Mouse (Mus musculus): ENCODE results near the gene Rbm47. TPM values are rescaled to one million over a fixed set of nuclear protein-coding genes. Genes with fewer than 3 reads are reported as not detected.

Rbm47 gene
- total and polyA plus RNA-seq, 2 experiments, result 47.4 to 63.5 TPM

DNA sequence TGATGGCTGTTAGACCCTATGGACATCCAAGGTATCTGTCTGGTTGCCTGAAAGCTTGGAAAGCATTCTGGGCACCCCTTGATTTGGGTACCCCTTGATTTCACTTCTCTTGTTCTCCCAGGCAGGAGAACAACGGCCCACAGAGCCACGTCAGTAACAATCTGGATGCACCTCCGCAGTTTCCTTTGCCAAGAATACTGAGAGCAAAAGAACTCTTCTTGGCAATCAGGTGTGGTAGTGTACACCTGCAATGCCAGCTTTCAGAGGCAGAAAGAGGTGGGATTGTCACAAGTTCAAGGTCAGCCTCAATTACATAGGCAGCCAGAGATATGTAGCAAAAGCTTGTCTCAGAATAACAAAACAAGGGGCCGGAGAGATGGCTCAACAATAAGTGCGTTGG lies 98.7 kb downstream of the Rbm47 start:
- peak overlapping the region; percentile 20; the same call in 1 of the 2 replicates for H3K9ac ChIP-seq (ENCODE audit: low read depth, low read length)
- peaks cover 46% of the 10 kb centered on the region for H3K4me1 ChIP-seq (ENCODE audit: control insufficient read depth, insufficient read depth, low read length)
- TF ChIP-seq POLR2A (IDR thresholded peaks at IDR 0.05; ENCODE audit: extremely low read depth, insufficient read depth, low read length), result no peak

GRCm38 (mm10) chr5:66073604-66074164 lies 99.2 kb downstream of the Rbm47 start:
- Histone ChIP-seq H3K79me2 (ENCODE audit: control insufficient read depth, insufficient read depth, low read length) (peaks cover 27% of the 10 kb centered on the region; the same call in 1 of the 2 replicates), H3K9ac (ENCODE audit: low read depth, low read length) (peak overlapping the region; percentile 20; the same call in 1 of the 2 replicates), H3K27me3 (ENCODE audit: control insufficient read depth, insufficient read depth, low read length) (no peaks in the 10 kb centered on the region), H3K4me1 (ENCODE audit: control insufficient read depth, insufficient read depth, low read length) (peaks cover 46% of the 10 kb centered on the region), H3K36me3 (ENCODE audit: control insufficient read depth, insufficient read depth, low read length) (peaks cover 3% of the 10 kb centered on the region; the same call in 1 of the 2 replicates), H3K4me3 (ENCODE audit: insufficient read depth, low read depth, low read length) (no peak overlapping the region), H3K27ac (replicated peaks; ENCODE audit: insufficient read depth, low read depth, low read length) (peak overlapping the region; percentile 52)
- peak; percentile 97 for DNase-seq (ENCODE audit: extremely low read depth, low read depth, low spot score)
- 27% methylated on average over 12 of the region's 12 CpGs for WGBS
- TF ChIP-seq CTCF (IDR thresholded peaks at IDR 0.05; ENCODE audit: low read depth, low read length), result no peak
- no peak for TF ChIP-seq POLR2A (IDR thresholded peaks at IDR 0.05; ENCODE audit: extremely low read depth, insufficient read depth, low read length)

More for the DNA sequence above, 98.7 kb downstream of the Rbm47 start:
- DNase-seq (ENCODE audit: extremely low read depth, low read depth, low spot score), result peak; percentile 70
- H3K27me3 ChIP-seq (ENCODE audit: control insufficient read depth, insufficient read depth, low read length), result no peaks in the 10 kb centered on the region
- peak overlapping the region; percentile 52 for H3K27ac ChIP-seq (replicated peaks; ENCODE audit: insufficient read depth, low read depth, low read length)
- peaks cover 27% of the 10 kb centered on the region; the same call in 1 of the 2 replicates for H3K79me2 ChIP-seq (ENCODE audit: control insufficient read depth, insufficient read depth, low read length)
- no peak overlapping the region for H3K4me3 ChIP-seq (ENCODE audit: insufficient read depth, low read depth, low read length)
- H3K36me3 ChIP-seq (ENCODE audit: control insufficient read depth, insufficient read depth, low read length), result peaks cover 3% of the 10 kb centered on the region; the same call in 1 of the 2 replicates
- 28% methylated on average over 5 of the region's 5 CpGs for WGBS

DNA sequence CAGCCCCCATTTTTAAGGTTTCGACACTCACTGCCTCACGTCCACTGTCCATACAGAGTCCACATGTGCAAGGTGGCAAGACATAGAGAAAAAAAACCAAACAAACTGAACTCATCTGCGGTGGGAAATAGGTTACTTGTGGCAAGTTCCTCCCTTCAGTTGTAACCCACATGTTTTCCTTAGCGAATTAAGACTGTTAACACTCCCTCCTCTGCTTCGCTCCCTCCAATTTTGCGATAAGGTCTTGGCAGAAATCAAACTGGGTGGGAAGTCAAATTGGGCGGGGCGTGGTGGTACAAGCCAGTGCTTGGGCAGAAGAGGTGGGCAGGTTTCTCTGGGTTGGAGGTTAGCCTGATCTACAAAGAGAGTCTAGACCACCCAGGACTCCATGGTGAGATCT lies 101.2 kb downstream of the Rbm47 start:
- Histone ChIP-seq H3K4me1 (ENCODE audit: control insufficient read depth, insufficient read depth, low read length) (peaks cover 52% of the 10 kb centered on the region), H3K4me3 (ENCODE audit: insufficient read depth, low read depth, low read length) (no peak overlapping the region), H3K79me2 (ENCODE audit: control insufficient read depth, insufficient read depth, low read length) (peaks cover 42% of the 10 kb centered on the region), H3K9ac (ENCODE audit: low read depth, low read length) (no peak overlapping the region), H3K27ac (replicated peaks; ENCODE audit: insufficient read depth, low read depth, low read length) (0 out of 2 replicates have a peak overlapping the region, but pooled peaks have one; percentile 14), H3K36me3 (ENCODE audit: control insufficient read depth, insufficient read depth, low read length) (peaks cover 7% of the 10 kb centered on the region), H3K27me3 (ENCODE audit: control insufficient read depth, insufficient read depth, low read length) (no peaks in the 10 kb centered on the region)
- WGBS, result 39% methylated on average over 8 of the region's 8 CpGs
- TF ChIP-seq CTCF (IDR thresholded peaks at IDR 0.05; ENCODE audit: low read depth, low read length) (no peak), POLR2A (IDR thresholded peaks at IDR 0.05; ENCODE audit: extremely low read depth, insufficient read depth, low read length) (no peak)
- no peak for DNase-seq (ENCODE audit: extremely low read depth, low read depth, low spot score)

GRCm38 (mm10) chr5:66070350-66070749 lies 102.6 kb downstream of the Rbm47 start:
- WGBS, result 29% methylated on average over 2 of the region's 2 CpGs

GRCm38 (mm10) chr5:66069470-66070144 lies 103.3 kb downstream of the Rbm47 start:
- WGBS, result 26% methylated on average over 27 of the region's 27 CpGs
- H3K36me3 ChIP-seq (ENCODE audit: control insufficient read depth, insufficient read depth, low read length), result peaks cover 12% of the 10 kb centered on the region
- peaks cover 37% of the 10 kb centered on the region for H3K79me2 ChIP-seq (ENCODE audit: control insufficient read depth, insufficient read depth, low read length)
- peak overlapping the region; percentile 60 for H3K9ac ChIP-seq (ENCODE audit: low read depth, low read length)
- 0 out of 2 replicates have a peak overlapping the region, but pooled peaks have one; percentile 25 for H3K27ac ChIP-seq (replicated peaks; ENCODE audit: insufficient read depth, low read depth, low read length)
- H3K4me3 ChIP-seq (ENCODE audit: insufficient read depth, low read depth, low read length), result peak overlapping the region; percentile 35
- H3K4me1 ChIP-seq (ENCODE audit: control insufficient read depth, insufficient read depth, low read length), result peaks cover 44% of the 10 kb centered on the region
- no peaks in the 10 kb centered on the region for H3K27me3 ChIP-seq (ENCODE audit: control insufficient read depth, insufficient read depth, low read length)
- TF ChIP-seq POLR2A (IDR thresholded peaks at IDR 0.05; ENCODE audit: extremely low read depth, insufficient read depth, low read length) (no peak), CTCF (IDR thresholded peaks at IDR 0.05; ENCODE audit: low read depth, low read length) (no peak)
- DNase-seq (ENCODE audit: extremely low read depth, low read depth, low spot score), result no peak

More at GRCm38 (mm10) chr5:66070350-66070749, 102.6 kb downstream of the Rbm47 start:
- no peak overlapping the region for H3K4me3 ChIP-seq (ENCODE audit: insufficient read depth, low read depth, low read length)
- TF ChIP-seq CTCF (IDR thresholded peaks at IDR 0.05; ENCODE audit: low read depth, low read length), result no peak
- no peak for TF ChIP-seq POLR2A (IDR thresholded peaks at IDR 0.05; ENCODE audit: extremely low read depth, insufficient read depth, low read length)
- peaks cover 36% of the 10 kb centered on the region for H3K79me2 ChIP-seq (ENCODE audit: control insufficient read depth, insufficient read depth, low read length)
- peaks cover 46% of the 10 kb centered on the region for H3K4me1 ChIP-seq (ENCODE audit: control insufficient read depth, insufficient read depth, low read length)
- H3K36me3 ChIP-seq (ENCODE audit: control insufficient read depth, insufficient read depth, low read length), result peaks cover 11% of the 10 kb centered on the region
- no peak overlapping the region for H3K9ac ChIP-seq (ENCODE audit: low read depth, low read length)
- 0 out of 2 replicates have a peak overlapping the region, but pooled peaks have one; percentile 9 for H3K27ac ChIP-seq (replicated peaks; ENCODE audit: insufficient read depth, low read depth, low read length)
- H3K27me3 ChIP-seq (ENCODE audit: control insufficient read depth, insufficient read depth, low read length), result no peaks in the 10 kb centered on the region
- DNase-seq (ENCODE audit: extremely low read depth, low read depth, low spot score), result no peak

DNA sequence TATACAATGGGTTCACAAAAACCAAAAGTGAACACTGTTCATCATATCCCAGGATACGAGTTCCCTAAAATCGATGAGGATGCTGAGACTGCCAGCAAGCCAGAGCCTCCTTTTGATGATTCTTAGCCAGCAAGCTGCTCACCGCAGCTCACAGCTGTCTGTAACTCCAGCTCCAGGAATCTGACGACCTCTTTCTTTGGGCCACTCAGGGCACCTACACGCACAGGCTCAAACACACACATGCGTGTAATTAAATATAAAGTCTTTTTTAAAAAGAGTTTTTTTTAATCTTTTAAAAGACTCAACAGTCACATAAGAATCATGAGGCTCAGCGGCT lies 103.8 kb downstream of the Rbm47 start:
- peaks cover 40% of the 10 kb centered on the region for H3K79me2 ChIP-seq (ENCODE audit: control insufficient read depth, insufficient read depth, low read length)
- H3K27ac ChIP-seq (replicated peaks; ENCODE audit: insufficient read depth, low read depth, low read length), result no peak overlapping the region
- no peak overlapping the region for H3K9ac ChIP-seq (ENCODE audit: low read depth, low read length)
- peaks cover 12% of the 10 kb centered on the region for H3K36me3 ChIP-seq (ENCODE audit: control insufficient read depth, insufficient read depth, low read length)
- no peak for DNase-seq (ENCODE audit: extremely low read depth, low read depth, low spot score)
- H3K4me1 ChIP-seq (ENCODE audit: control insufficient read depth, insufficient read depth, low read length), result peaks cover 42% of the 10 kb centered on the region
- H3K4me3 ChIP-seq (ENCODE audit: insufficient read depth, low read depth, low read length), result no peak overlapping the region
- no peaks in the 10 kb centered on the region for H3K27me3 ChIP-seq (ENCODE audit: control insufficient read depth, insufficient read depth, low read length)
- TF ChIP-seq POLR2A (IDR thresholded peaks at IDR 0.05; ENCODE audit: extremely low read depth, insufficient read depth, low read length) (no peak), CTCF (IDR thresholded peaks at IDR 0.05; ENCODE audit: low read depth, low read length) (no peak)
- WGBS, result 23% methylated on average over 7 of the region's 7 CpGs
